Mouse (Mus musculus) thymus, adult 2 months (tissue): Measurements from ENCODE around the gene Keap1.

Source experiments
- CTCF ChIP-seq: fragments of 200-500 bp; IDR thresholded peaks from 2 replicates; pipeline ENCODE4 v1.5.1; 2012; ENCODE audit warnings: mild to moderate bottlenecking, control low read depth, low read length, moderate library complexity, borderline replicate concordance; ENCODE audit not compliant: control insufficient read depth, poor library complexity, insufficient read depth; ENCODE audit errors: extremely low read depth
- POLR2A ChIP-seq: fragments of 200-500 bp; IDR thresholded peaks from 2 replicates; pipeline ENCODE4 v1.6.1; 2012; ENCODE audit warnings: mild to moderate bottlenecking, low read length, control low read depth, moderate library complexity; ENCODE audit not compliant: control insufficient read depth, poor library complexity, insufficient read depth; ENCODE audit errors: extremely low read depth

DNA sequence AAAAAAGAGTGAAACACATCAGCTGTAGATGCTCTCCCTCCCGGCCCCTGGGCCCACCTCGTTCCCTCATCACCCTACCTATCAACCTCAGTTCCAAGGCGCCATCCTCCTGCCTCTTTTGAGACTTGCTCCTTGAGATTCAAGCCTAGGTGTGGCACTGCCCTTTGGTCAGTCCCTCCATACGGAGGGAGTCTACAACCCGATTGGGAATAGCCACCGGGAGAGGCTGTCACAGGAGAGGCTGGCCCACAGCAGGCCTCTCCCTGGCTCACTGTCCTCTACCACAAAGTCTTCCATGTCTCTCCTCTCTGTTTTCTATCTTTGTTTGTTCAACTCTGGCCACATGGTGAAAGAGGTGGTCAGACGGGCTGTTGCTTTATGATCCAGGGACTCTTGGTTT is 27.5 kb downstream of the Keap1 start:
- TF ChIP-seq CTCF, result no peak
- no peak for TF ChIP-seq POLR2A
